Mouse (Mus musculus) spleen, adult 2 months (tissue): ENCODE data around the gene Rasgef1b.

Experiments used
- CTCF ChIP-seq: fragments of 200-500 bp; IDR thresholded peaks from 2 replicates; pipeline ENCODE4 v1.5.1; 2011; ENCODE audit warnings: mild to moderate bottlenecking, inconsistent platforms; ENCODE audit not compliant: insufficient read depth, insufficient read length, insufficient replicate concordance; ENCODE audit errors: extremely low read depth
- POLR2A ChIP-seq: fragments of 200-500 bp; IDR thresholded peaks from 2 replicates; pipeline ENCODE4 v1.6.1; 2011; ENCODE audit warnings: low read depth, low read length, inconsistent platforms

- no peak for TF ChIP-seq POLR2A
- TF ChIP-seq CTCF, result no peak
Observed at GRCm38 (mm10) chr5:99261121-99261724, 467.6 kb downstream of the Rasgef1b start.
